Mouse (Mus musculus) spleen, postnatal 10 days (tissue): ENCODE measurements around the gene Mafg.
A peak's percentile ranks its signal among the peaks of the same experiment; 100 is the strongest.

Source experiments
- DNase-seq, 2 experiments: peaks; one replicate each; pipeline ENCODE4 v3.0.0; 2021 to 2022; ENCODE audit warnings: low spot score in 2 of 2

Gene Mafg

DNA sequence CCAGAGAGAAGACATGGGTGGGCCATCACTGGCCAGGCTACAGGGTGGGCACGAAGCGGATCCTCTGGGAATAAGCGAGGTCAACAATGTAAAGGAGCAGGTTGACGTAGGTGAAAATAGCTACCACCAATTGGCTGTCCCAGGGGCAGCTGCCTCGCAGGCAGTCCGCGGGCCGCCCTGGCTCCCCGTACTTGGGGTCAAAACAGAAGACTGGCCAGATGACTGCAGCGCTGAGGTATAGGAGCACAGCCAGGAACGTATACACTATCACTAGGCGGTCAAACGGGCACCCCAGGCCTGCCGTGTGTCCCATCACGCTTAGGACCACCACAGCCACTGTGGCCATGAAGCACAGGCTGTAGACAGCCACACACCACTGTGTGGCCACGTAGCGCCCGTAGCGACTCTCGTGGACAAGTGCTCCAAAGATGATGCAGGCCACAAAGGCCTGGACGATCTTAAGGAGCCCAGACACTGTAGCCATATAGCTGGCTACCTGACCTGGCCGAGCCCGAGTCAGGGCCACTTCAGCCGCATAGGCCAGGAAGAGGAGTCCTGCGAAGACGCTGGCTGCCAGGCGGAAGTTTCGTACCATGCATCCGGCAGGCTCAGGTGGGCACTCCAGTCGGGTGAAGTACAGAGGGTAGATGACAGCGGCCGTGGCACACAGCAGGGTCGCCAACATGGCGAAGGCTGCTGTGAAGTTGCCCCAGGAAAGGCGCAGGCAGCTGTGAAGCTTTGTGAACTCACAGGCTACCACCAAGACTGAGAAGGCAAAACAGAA lies 13.8 kb upstream of the Mafg start:
- DNase-seq = peak in 1 of 2 experiments; percentile 22

DNA sequence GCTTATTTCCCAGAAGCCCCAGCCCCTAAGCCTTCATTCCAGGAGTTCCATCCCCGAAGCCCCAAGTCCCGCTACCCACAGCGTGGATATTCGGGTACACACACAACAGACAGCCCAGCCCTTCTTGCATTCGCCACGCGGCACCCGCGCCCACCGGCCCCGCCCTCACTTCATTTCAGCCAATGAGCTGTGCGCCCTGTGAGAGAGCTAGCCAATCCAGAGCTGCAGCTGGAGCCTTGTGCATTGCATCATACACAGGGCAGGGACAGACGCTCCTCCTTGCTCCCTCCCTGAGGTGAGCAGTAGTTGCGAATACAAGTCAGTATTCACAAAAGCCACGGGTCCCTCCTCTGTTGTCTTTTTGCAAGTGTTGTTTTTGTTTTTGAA lies 10.2 kb upstream of the Mafg start, which contains the start of gene Pycr1:
Gene Pycr1, minus strand, starts transcription at position 169 of the 387 bp plus-strand sequence.
- DNase-seq = peak; percentile 91 to 94

GRCm38 (mm10) chr11:120642939-120643600 lies 9.7 kb upstream of the Mafg start:
- DNase-seq = no peak

DNA sequence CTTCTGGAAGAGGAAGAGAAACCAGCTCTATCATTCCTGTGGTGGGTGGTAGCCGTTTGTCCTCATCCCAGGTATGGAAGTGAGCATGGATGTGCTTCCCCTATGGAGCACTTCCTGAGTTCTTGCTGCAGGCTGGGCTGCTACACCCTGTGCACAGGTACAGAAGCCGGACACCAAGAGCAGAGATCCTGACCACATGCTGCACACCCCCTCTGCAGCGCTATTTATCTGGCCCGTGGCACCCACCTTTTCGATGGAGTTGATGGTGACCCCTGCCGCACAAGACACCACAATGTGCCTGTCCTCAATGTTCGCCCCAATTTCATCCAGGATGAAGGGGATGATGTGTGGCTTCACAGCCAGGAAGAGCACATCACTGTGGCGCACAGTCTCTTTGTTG lies 8.5 kb upstream of the Mafg start:
- DNase-seq = no peak

DNA sequence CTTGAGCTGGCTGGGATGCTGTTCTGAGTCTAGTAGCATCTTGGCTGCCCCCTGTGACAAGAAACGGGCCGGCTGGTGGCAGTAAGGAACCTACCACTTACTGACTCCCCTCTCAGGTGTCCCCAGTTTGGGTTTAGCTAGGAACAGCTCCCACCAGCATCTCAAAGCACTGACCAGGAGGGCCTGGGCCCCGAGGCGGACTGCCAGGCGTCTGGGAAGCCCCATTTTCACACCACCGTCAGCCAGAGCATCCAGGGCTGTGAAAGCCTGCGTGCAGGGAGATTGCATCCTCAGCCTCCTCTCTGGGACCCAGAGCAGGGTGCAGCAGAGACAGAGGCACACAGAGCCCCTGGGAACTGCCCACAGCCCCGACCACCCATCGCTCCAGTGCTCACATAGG lies 7.9 kb upstream of the Mafg start:
- DNase-seq = no peak

GRCm38 (mm10) chr11:120634810-120635209 lies 1.4 kb upstream of the Mafg start:
- DNase-seq = no peak

DNA sequence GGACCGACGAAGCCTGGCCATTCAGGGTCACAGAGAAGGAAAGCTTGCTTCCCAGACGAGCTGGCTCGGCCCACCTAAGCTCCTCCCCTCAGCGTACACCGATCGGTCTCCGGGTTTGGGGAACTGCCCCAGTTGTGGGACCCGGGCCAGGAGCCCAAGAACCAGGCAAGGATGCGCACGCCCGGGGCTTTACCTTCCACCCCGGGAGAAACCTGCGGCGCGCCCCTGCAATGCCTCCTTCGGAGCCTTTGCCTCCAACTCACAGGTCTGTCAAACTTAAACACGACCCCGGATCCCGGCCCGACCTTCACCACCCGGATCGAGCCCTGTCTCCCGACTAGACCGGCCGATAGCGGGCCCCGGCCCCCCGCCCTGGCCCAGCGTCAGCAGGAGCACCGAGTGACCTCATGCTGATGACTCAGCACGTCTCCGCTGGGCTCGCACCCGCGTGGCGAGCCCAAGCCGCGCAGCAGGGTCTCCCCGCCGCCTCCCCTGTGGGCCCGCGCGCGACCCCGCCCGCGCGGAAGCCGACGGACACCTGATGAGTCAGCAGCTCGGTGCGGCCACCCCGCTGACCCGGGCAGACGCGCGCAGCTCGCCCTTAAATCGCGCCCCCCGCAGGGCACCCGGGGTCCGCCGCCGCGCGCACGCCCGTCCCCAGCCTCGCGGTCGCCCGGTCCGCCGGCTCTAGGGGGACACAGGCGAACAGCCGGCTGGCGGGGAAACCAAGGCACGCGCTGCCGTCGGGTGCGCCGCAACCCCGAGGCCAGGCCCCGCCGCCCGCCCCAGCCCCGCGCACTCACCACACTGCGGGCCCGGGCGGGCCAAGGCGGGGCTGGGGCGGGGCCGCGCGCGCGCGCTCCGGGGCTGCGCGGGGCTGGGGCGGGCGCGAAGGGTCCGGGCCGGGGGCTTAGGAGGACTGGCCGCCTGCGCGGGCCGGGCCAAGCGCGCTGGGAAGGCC lies 561 bp downstream of the Mafg start:
- DNase-seq = peak; percentile 84 to 86

DNA sequence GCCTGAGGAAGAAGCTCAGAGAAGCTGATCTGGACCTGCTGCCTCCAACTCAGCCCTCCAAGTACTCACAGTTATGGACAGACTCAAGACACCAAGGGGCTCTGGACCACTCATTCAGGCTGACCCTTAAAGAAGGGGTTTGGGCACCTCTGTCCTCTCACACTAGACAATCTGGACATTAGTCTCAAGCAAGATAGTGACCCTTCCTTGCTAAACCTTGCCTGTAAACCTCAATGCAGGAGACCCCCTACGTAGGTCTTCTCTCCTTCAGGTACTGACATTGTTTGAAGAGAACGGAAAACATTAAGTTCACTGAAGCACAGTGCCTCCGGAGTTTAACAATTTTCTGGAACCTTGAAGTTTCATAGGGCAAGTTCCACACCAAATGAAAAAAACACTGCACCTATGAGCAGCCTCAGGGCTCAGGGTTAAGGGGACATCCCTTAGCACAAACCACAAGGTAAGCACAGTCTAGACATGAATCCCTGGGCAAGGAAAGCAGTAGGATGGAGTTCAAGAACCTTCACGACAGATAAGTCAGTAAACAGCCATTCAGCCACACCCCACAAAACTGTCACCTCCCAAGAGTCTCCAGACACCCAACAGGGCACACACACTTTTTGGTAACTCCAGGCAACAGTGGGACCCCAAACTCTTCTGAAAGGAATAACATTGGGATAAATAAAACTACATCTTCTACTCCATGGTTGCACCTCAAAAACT lies 1.5 kb downstream of the Mafg start:
- DNase-seq = peak; percentile 60 to 61

DNA sequence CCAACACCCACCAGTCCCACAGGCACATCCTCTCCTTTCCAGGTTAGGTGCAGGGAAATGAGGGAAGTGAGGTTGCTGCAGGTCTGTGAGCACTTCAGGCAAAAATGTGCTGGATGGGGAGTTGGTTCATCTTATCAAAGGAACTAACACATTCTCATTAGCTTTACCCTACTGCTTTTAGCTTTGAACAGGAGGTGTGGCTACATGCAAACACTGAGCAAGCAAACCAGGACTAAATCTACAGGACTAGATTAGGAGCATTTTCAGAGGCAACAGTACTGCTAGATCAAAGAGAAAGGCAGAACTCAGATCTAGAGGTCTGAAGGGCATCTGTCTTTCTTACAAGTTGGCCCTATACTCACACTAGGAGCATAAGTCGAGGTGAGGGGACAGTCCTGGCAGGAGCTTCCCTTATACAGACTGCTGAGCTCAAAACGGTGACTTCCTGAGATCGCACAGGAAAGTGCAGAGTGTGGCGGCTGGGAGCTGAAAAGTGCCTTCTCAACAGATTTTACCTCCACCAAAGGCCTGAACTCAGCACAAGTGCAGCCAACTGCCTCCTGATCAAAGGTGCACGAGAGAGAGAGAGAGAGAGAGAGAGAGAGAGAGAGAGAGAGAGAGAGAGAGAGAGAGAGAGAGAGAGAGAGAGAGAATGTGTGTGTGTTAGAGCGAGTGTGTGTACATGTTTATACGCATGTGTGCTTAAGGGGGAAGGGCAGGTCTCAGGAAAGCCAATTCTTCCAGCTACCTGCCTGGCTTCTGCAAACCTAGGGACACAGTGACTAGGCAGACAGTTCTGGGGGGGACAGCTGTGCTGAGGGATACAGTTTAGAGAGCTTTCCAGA lies 2.3 kb downstream of the Mafg start:
- DNase-seq = peak in 1 of 2 experiments; percentile 55

DNA sequence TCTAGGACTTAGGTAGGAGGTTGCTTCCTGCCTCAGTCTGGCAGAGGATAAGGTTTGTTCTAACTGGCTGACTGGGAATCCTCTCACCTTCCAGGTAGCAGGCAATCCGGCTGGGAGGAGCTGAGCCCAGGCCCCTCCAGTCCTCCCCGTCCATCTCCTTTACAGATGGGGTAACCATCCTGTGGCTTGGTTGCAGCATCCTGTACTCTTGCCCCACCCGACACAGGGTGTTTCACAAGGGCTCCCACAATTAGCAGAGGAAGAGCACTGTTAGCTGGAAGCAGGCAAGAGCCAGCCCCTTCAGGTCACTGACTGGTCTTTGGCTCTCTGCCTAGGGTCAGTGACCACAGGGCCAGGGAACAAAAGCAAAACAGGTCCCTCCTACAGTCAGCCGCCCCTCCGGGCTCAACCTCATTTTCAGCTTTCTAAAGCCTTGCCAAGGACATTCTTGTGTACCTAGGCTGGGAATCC lies 3.0 kb downstream of the Mafg start:
- peak; percentile 60 to 65 for DNase-seq

GRCm38 (mm10) chr11:120629911-120630310 lies 3.5 kb downstream of the Mafg start:
- peak; percentile 84 to 90 for DNase-seq

- peak; percentile 81 to 84 for DNase-seq
These were observed 4.1 kb downstream of the Mafg start for GRCm38 (mm10) chr11:120629341-120629730.

DNA sequence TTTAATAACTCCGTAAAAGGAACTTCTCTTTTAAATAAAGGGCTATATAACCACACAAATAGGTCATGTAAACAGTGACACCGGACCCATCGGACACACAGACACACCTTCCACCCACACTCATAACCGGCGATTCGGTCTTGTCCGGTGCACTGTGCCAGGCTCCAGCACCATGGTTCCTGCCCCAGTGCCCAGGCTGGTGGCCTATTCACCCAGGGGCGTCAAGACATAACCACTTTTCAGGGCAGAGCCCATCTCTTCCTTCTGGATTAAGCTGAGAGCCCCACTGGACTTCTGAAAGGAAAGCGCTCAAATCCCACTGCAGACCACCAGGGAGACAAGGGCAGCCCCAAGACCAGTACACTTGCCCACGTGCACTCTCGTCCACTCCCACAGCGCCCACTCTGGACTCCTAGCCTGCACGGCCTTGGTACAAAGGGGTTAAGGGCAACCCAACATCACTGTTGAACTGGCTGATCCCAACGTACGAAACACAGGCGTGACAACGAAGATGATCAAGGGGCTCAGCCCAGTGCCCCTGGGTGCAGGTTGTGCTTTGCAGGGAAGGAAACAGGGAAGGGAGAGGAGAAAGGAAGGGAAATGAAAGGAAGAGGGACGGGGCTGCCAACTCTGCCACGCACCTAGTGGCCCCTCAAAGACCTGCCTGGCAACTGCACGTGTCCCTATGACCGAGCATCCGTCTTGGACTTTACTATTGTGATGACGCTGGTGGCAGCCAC lies 4.6 kb downstream of the Mafg start:
- DNase-seq = peak in 1 of 2 experiments; percentile 31

DNA sequence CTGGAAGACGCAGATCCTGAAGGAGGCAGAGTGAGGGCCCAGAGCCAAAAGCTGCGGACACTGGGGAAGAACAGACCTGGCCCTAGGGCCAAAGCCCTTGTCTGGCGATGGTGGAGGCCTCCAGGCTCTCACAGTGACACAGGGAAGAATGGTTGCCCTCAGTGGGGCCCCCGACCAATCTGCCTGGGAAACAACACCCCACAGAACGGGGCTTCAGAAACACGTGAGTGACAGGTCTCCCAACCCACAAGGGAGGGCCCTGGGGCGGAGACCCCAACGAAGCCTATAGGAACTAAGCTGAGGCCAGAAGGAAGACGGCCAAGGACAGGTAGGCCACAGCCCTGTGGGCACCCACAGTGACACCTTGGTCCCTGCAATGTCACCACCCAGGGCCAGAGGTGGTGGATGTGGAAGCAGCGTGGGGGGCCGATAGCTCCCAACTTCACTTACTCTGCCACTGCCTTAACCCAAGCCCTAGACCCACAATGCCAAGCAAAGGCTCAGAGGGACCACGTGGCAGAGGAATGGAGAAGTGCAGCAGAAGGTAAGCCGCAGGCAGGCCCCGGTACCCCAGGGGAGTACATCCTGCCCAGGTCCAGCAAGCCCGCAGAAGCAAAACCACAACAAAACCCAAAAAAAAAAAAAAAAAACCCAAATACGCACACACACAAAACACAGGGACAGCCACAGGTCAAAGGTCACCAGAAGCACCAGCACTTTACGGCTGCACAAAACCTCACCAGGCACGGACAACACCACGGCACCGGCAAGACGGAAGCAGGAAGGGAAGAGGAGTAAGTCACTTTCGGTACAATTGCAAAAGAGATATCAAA lies 5.7 kb downstream of the Mafg start:
- DNase-seq = peak in 1 of 2 experiments; percentile 70

- peak in 1 of 2 experiments; percentile 19 for DNase-seq
These were observed 6.5 kb downstream of the Mafg start for GRCm38 (mm10) chr11:120626785-120627467.

DNA sequence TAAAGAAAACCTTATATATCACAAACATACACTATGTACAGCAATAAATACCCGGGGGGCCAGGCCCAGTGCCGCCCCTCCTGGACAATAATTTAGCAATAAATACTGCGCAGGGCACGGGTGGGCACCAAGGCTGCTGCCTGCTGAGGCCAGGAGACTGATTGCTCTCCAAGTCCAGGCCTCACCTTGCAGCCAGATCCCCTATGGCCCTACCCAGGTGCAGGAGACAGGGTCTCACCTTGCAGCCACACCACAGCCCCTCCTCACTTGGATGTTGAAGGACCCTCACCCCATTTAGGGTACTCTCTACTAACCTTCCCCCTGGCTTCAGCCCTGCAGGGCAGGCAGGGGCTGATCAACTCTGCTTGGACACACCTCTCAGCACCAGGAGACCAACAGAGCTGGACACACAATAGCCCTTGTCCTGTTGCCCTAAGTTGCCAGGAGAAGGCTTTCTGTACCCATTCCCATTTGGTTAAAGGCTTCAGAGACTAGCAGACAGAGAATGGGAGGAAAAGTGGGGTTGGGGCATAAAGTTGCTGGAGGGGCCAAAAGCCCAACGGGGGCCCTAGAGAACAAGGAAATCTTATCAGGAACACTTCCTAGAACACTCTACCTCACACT lies 8.1 kb downstream of the Mafg start, which contains the start of gene Sirt7:
Gene Sirt7, minus strand, starts transcription at position 89 of the 624 bp plus-strand sequence.
- DNase-seq = no peak

- DNase-seq = peak; percentile 74 to 92
These were observed 8.7 kb downstream of the Mafg start for GRCm38 (mm10) chr11:120624680-120625111.
